Mouse (Mus musculus): ENCODE measurements at regions not wholly inside any gene's neighbourhood (a gene's known extent, or its start where the extent isn't known, plus 50 kb on each side); places are given as distances from the start of the nearest gene placed in this dataset.

- H3K9me3 ChIP-seq (replicated peaks): no peaks in the 10 kb centered on the region
- H3K27ac ChIP-seq: no peak overlapping the region
- WGBS (ENCODE audit: insufficient replicate concordance): 52% methylated on average over 5 of the region's 5 CpGs
- H3K27me3 ChIP-seq (replicated peaks): no peaks in the 10 kb centered on the region
- ATAC-seq: no peak
- no peaks in the 10 kb centered on the region for H3K36me3 ChIP-seq
- peaks cover 15% of the 10 kb centered on the region for H3K4me1 ChIP-seq
- no peak overlapping the region for H3K4me2 ChIP-seq
- H3K9ac ChIP-seq: no peak overlapping the region
- no peak overlapping the region for H3K4me3 ChIP-seq
Observed at GRCm38 (mm10) chr19:14655302-14656021, 57.6 kb upstream of the Tle4 start.

Measured in liver, embryonic 12.5 days (tissue).